Mouse (Mus musculus) kidney, postnatal 0 days (tissue): ENCODE measurements around the gene Mall. TPM values are rescaled to one million over a fixed set of nuclear protein-coding genes. Genes with fewer than 3 reads are reported as not detected.

Experiments used
- ATAC-seq: fragments of 200-750 bp; cut with Nextera tagmentation; replicated peaks from 2 replicates; pipeline ENCODE4 v1.8.0; 2017; ENCODE audit warnings: low read depth, moderate number of reproducible peaks, moderate TSS enrichment, moderate library complexity; ENCODE audit not compliant: low FRiP score
- DNase-seq: peaks from one replicate; pipeline ENCODE4 v3.0.0-alpha.2; 2016; ENCODE audit warnings: low spot score
- H3K27ac ChIP-seq: fragments of 300-500 bp; sonication (generic); 2 replicates; pipeline ENCODE4 v1.5.1; 2014; ENCODE audit warnings: mild to moderate bottlenecking
- H3K27me3 ChIP-seq: fragments of 300-500 bp; sonication (generic); 2 replicates; pipeline ENCODE4 v1.6.1; 2014; ENCODE audit warnings: low read length, mixed read lengths; ENCODE audit not compliant: insufficient read depth
- H3K36me3 ChIP-seq: fragments of 300-500 bp; sonication (generic); 2 replicates; pipeline ENCODE4 v1.6.1; 2014; ENCODE audit warnings: low read length, mixed read lengths; ENCODE audit not compliant: insufficient read depth
- H3K4me1 ChIP-seq: fragments of 300-500 bp; sonication (generic); replicated peaks from 2 replicates; pipeline ENCODE4 v1.6.1; 2014; ENCODE audit warnings: antibody characterized with exemption, low read length, mixed read lengths; ENCODE audit not compliant: insufficient read depth
- H3K4me2 ChIP-seq: fragments of 300-500 bp; sonication (generic); 2 replicates; pipeline ENCODE4 v1.6.1; 2014; ENCODE audit warnings: mild to moderate bottlenecking, low read length, moderate library complexity, mixed read lengths
- H3K4me3 ChIP-seq: fragments of 300-500 bp; sonication (generic); replicated peaks from 2 replicates; pipeline ENCODE4 v1.5.1; 2014; ENCODE audit warnings: low read depth, low read length
- H3K9ac ChIP-seq: fragments of 300-500 bp; sonication (generic); 2 replicates; pipeline ENCODE4 v1.6.1; 2014; ENCODE audit warnings: low read depth, low read length
- H3K9me3 ChIP-seq: fragments of 300-500 bp; sonication (generic); replicated peaks from 2 replicates; pipeline ENCODE4 v1.6.1; 2016; ENCODE audit warnings: low read length, inconsistent platforms, mixed read lengths
- CTCF ChIP-seq: IDR thresholded peaks from 2 replicates; pipeline ENCODE4 v1.5.1; 2016; ENCODE audit warnings: antibody characterized with exemption, low read depth, mild to moderate bottlenecking, moderate library complexity
- WGBS: fragments of 180-500 bp; shearing (Covaris S2); extraction: QIAGEN DNeasy Blood & Tissue Kit; methylation state at CpG from one replicate; pipeline ENCODE4 v1.1.7; 2014; 5-methylcytosine and 5-hydroxymethylcytosine counted together
- polyA plus RNA-seq: library from polyadenylated mRNA; unstranded; fragments of >200 nt; fragmentation: Nextera tagmentation; extraction: Ambion mirVana; gene quantifications from 2 replicates; pipeline ENCODE4 v1.2.1, GENCODE M21; 2015

Mall gene
- polyA plus RNA-seq, 1 experiment from 2014 or later = 2.2 TPM

- H3K4me1 ChIP-seq = no peaks in the 10 kb centered on the region
- no peaks in the 10 kb centered on the region for H3K36me3 ChIP-seq
- DNase-seq (no peak), ATAC-seq (no peak)
- WGBS = 75% methylated on average over 1 of the region's 1 CpGs
- no peak for TF ChIP-seq CTCF
- H3K27me3 ChIP-seq = no peaks in the 10 kb centered on the region
- H3K4me2 ChIP-seq = no peak overlapping the region
- H3K27ac ChIP-seq = no peak overlapping the region
- no peak overlapping the region for H3K4me3 ChIP-seq
- no peaks in the 10 kb centered on the region for H3K9me3 ChIP-seq
- no peak overlapping the region for H3K9ac ChIP-seq
Measured at GRCm38 (mm10) chr2:127749376-127749775, 19.6 kb upstream of the Mall start.

GRCm38 (mm10) chr2:127748316-127748715, 18.6 kb upstream of the Mall start:
- ATAC-seq (no peak), DNase-seq (no peak)
- H3K9me3 ChIP-seq = no peaks in the 10 kb centered on the region
- H3K27me3 ChIP-seq = no peaks in the 10 kb centered on the region
- no peak overlapping the region for H3K4me2 ChIP-seq
- no peak overlapping the region for H3K9ac ChIP-seq
- 70% methylated on average over 7 of the region's 7 CpGs for WGBS
- H3K36me3 ChIP-seq = no peaks in the 10 kb centered on the region
- no peak for TF ChIP-seq CTCF
- H3K4me1 ChIP-seq = no peaks in the 10 kb centered on the region
- H3K4me3 ChIP-seq = no peak overlapping the region
- H3K27ac ChIP-seq = no peak overlapping the region

GRCm38 (mm10) chr2:127742637-127743036, 12.9 kb upstream of the Mall start:
- no peak for TF ChIP-seq CTCF
- H3K27ac ChIP-seq = no peak overlapping the region
- 70% methylated on average over 3 of the region's 3 CpGs for WGBS

GRCm38 (mm10) chr2:127740756-127741519, 11.2 kb upstream of the Mall start:
- TF ChIP-seq CTCF = no peak
- Histone ChIP-seq H3K27me3 (no peaks in the 10 kb centered on the region), H3K9ac (no peak overlapping the region), H3K4me2 (no peak overlapping the region), H3K36me3 (no peaks in the 10 kb centered on the region), H3K4me1 (no peaks in the 10 kb centered on the region), H3K4me3 (no peak overlapping the region), H3K9me3 (no peaks in the 10 kb centered on the region), H3K27ac (no peak overlapping the region)
- ATAC-seq (no peak), DNase-seq (no peak)
- WGBS = 78% methylated on average over 9 of the region's 9 CpGs

More at GRCm38 (mm10) chr2:127742637-127743036, 12.9 kb upstream of the Mall start:
- Histone ChIP-seq H3K27me3 (no peaks in the 10 kb centered on the region), H3K9ac (no peak overlapping the region), H3K4me2 (no peak overlapping the region), H3K36me3 (no peaks in the 10 kb centered on the region), H3K9me3 (no peaks in the 10 kb centered on the region), H3K4me1 (no peaks in the 10 kb centered on the region), H3K4me3 (no peak overlapping the region)
- no peak for DNase-seq
- ATAC-seq = no peak

GRCm38 (mm10) chr2:127737885-127738284, 8.2 kb upstream of the Mall start:
- WGBS = 67% methylated on average over 3 of the region's 3 CpGs
- Histone ChIP-seq H3K9me3 (no peaks in the 10 kb centered on the region), H3K27me3 (no peaks in the 10 kb centered on the region), H3K4me2 (no peak overlapping the region), H3K36me3 (no peaks in the 10 kb centered on the region), H3K27ac (no peak overlapping the region), H3K9ac (no peak overlapping the region), H3K4me1 (no peaks in the 10 kb centered on the region), H3K4me3 (no peak overlapping the region)
- TF ChIP-seq CTCF = no peak; the same call in 1 of the 2 replicates
- ATAC-seq = no peak
- DNase-seq = no peak

GRCm38 (mm10) chr2:127736631-127737209, 7.0 kb upstream of the Mall start:
- H3K4me1 ChIP-seq = no peaks in the 10 kb centered on the region
- H3K27ac ChIP-seq = no peak overlapping the region
- H3K9ac ChIP-seq = no peak overlapping the region
- DNase-seq (peak; percentile 40), ATAC-seq (no peak)
- H3K4me3 ChIP-seq = no peak overlapping the region
- H3K27me3 ChIP-seq = no peaks in the 10 kb centered on the region
- TF ChIP-seq CTCF = no peak
- no peak overlapping the region for H3K4me2 ChIP-seq
- H3K36me3 ChIP-seq = no peaks in the 10 kb centered on the region
- 63% methylated on average over 6 of the region's 6 CpGs for WGBS
- H3K9me3 ChIP-seq = no peaks in the 10 kb centered on the region
